Mouse (Mus musculus) frontal cortex, adult 2 months (tissue): ENCODE results near the gene Bend4. TPM values are rescaled to one million over a fixed set of nuclear protein-coding genes. Genes with fewer than 3 reads are reported as not detected.
A peak's percentile ranks its signal among the peaks of the same experiment; 100 is the strongest.

Experiments used
- DNase-seq, 2 experiments: peaks; one replicate each; pipeline ENCODE4 v3.0.0; 2022; ENCODE audit warnings: low spot score in 1 of 2; ENCODE audit errors: extremely low spot score in 1 of 2
- polyA plus RNA-seq: library from polyadenylated mRNA; depleted of rRNA; stranded (reverse); fragments of >200 nt; gene quantifications from 2 replicates; pipeline ENCODE4 v1.2.3, GENCODE M21; 2012

The Bend4 gene
- polyA plus RNA-seq, 1 experiment: 3.8 TPM

DNA sequence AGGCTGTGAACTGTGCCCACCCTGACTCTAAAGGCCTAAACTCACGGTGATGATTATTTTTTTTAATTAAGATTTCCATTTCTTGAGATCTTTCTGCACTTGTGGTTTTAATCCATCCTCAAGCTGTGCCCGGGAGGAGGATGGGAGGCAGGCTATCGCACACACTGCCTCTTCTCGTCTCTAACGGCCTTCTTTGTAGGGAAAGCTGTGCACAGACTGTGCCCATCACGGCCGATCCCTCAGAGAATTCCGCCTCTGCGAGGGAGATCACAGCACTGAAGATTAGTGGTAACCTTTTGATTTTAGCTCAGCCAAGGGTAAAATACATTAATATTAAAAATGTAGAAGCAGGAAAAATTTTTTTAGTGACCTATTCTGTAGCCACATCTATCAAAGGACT lies 4.8 kb downstream of the Bend4 start:
- DNase-seq: no peak

GRCm38 (mm10) chr5:67419407-67419806 lies 8.7 kb downstream of the Bend4 start:
- DNase-seq: no peak

GRCm38 (mm10) chr5:67411475-67411874 lies 16.6 kb downstream of the Bend4 start:
- DNase-seq: no peak

- no peak for DNase-seq
Measured at GRCm38 (mm10) chr5:67410426-67410825, 17.7 kb downstream of the Bend4 start.

- DNase-seq: no peak
Measured at GRCm38 (mm10) chr5:67408391-67408790, 19.7 kb downstream of the Bend4 start.

GRCm38 (mm10) chr5:67404919-67405318 lies 23.2 kb downstream of the Bend4 start:
- DNase-seq: no peak

DNA sequence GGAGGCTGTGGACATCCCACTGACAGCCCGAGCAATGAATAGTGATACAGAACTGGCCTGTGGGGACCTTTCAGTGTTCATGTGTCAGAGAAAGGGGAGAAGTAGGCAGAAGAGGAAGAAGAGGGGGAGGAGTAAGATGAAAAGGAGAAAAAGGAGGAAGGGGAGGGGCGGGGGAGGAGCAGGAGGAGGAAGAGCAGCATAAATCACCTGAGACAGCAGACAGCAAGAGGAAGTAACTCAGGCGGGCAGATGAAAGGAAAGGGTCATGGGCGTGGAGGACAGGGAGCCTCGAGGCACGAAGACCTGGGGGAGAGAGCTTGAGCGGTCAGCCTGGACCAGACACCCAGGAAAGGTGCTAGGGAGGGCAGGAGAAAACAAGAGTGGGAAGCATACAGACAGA lies 23.7 kb downstream of the Bend4 start:
- DNase-seq: no peak

- DNase-seq: no peak
Measured at GRCm38 (mm10) chr5:67401612-67402011, 26.5 kb downstream of the Bend4 start.

GRCm38 (mm10) chr5:67400608-67401480 lies 27.3 kb downstream of the Bend4 start:
- no peak for DNase-seq

GRCm38 (mm10) chr5:67399876-67400607 lies 28.1 kb downstream of the Bend4 start:
- DNase-seq: no peak

GRCm38 (mm10) chr5:67397186-67397585 lies 30.9 kb downstream of the Bend4 start:
- DNase-seq: no peak

GRCm38 (mm10) chr5:67395211-67395851 lies 32.8 kb downstream of the Bend4 start:
- peak in 1 of 2 experiments; percentile 19 for DNase-seq

GRCm38 (mm10) chr5:67393951-67394350 lies 34.2 kb downstream of the Bend4 start:
- peak in 1 of 2 experiments; percentile 27 for DNase-seq

DNA sequence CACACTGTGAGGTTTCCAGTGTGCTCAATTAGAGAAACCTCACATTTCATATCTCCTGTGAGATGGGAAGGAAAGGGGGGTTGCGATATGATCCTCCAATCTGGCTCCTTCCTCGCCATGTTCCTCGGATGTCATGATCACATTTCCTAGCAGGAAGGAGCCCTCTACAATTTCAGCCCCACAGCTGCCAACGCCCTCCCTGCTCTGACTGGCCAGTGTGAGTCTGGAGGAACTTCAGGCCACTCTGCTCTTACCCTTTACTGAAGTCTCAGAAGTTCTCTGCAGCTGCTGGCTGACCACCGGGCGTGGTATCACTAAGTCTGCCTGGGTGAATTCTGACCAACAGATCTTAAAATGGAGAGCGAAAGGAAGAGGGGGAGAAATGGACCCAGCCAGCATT lies 45.6 kb downstream of the Bend4 start:
- DNase-seq: no peak

GRCm38 (mm10) chr5:67381690-67382089 lies 46.4 kb downstream of the Bend4 start:
- DNase-seq: no peak

DNA sequence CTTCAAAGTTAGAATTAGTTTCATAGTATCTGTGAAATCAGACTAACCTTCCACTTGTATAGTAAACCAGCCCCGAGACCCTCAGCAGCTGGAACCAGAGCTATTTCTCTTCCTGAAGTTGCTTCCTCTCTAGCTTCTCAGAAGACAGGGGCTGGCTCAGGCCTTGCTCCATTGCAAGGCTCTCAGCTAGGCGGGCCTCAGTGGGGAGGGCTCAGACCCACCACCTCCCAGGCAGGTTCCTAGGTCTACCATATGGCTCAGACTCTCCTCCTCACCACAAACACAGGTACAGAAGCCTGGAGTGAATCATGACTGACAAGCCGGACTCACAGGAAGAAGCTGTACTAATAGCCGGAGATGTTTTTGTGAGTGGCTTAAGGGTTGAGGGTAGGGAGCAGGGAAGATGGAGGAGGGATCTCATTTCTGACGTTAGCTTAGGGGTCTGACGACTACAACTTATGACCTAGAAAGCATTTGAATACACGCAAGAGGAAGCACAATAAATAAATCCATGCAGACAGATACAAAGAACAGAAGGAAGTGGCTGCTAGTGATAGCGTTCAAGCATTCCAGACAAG lies 51.0 kb downstream of the Bend4 start:
- DNase-seq: no peak

- DNase-seq: no peak
Measured at GRCm38 (mm10) chr5:67362931-67363330, 65.2 kb downstream of the Bend4 start.

DNA sequence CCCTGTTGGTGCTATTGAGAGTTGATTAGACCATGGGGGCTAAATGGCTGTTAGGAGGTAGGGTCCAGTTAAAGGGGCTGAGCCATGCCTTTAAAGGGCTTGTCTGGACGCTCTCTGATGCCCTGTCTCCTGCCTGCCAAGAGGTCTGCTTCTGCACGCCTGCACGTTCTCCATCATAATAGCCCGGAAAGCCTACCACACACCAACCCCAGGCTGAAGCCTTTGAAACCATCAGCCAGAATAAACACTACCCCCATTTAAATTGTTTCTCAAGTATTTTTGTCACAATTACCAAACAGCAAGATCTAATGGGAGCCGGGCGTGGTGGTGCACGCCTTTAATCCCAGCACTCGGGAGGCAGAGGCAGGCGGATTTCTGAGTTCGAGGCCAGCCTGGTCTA lies 65.8 kb downstream of the Bend4 start:
- DNase-seq: no peak

DNA sequence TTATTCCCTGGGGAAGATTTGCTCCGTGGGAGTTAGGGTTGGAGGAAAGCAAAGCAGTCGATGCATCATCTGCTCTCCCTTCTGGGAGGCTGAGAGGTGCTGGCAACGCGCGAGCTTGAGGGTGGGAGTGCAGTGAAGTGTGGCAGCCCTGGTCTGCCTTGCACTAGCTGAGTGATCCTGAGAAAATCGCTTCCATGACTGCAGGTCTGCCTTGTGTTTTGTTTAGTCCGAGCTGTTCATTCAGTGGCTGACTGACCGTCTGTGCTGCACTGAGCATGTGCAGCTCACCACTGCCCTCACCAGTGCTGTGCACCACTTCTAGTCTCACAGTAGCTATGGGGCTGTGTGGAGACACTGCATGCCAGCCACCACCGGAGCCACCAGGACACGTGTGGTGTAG lies 79.2 kb downstream of the Bend4 start:
- peak; percentile 53 to 77 for DNase-seq

- DNase-seq: no peak
Measured at GRCm38 (mm10) chr5:67347060-67347459, 81.0 kb downstream of the Bend4 start.
